Mouse (Mus musculus) lung, embryonic 16.5 days (tissue): ENCODE measurements around the gene Tex26. TPM values are rescaled to one million over a fixed set of nuclear protein-coding genes. Genes with fewer than 3 reads are reported as not detected.

Source experiments
- ATAC-seq: fragments of 200-750 bp; cut with Nextera tagmentation; 2 replicates; pipeline ENCODE4 v1.8.0; 2017; ENCODE audit warnings: low read depth, mild to moderate bottlenecking, moderate library complexity
- H3K27ac ChIP-seq: fragments of 300-500 bp; sonication (generic); 2 replicates; pipeline ENCODE4 v1.5.1; 2014; ENCODE audit warnings: mild to moderate bottlenecking, control low read depth, low read length
- H3K27me3 ChIP-seq: fragments of 300-500 bp; sonication (generic); 2 replicates; pipeline ENCODE4 v1.6.1; 2014; ENCODE audit warnings: low read depth, low read length, mixed read lengths; ENCODE audit not compliant: control insufficient read depth, insufficient read depth
- H3K36me3 ChIP-seq: fragments of 300-500 bp; sonication (generic); 2 replicates; pipeline ENCODE4 v1.6.1; 2014; ENCODE audit warnings: low read length; ENCODE audit not compliant: control insufficient read depth, insufficient read depth
- H3K4me1 ChIP-seq: fragments of 300-500 bp; sonication (generic); replicated peaks from 2 replicates; pipeline ENCODE4 v1.6.1; 2014; ENCODE audit warnings: low read length, mixed read lengths; ENCODE audit not compliant: control insufficient read depth, insufficient read depth
- H3K4me2 ChIP-seq: fragments of 300-500 bp; sonication (generic); 2 replicates; pipeline ENCODE4 v1.6.1; 2014; ENCODE audit warnings: low read depth, low read length, control low read depth
- H3K4me3 ChIP-seq: fragments of 300-500 bp; sonication (generic); 2 replicates; pipeline ENCODE4 v1.5.1; 2014; ENCODE audit warnings: mild to moderate bottlenecking, low read length, control low read depth
- H3K9ac ChIP-seq: fragments of 300-500 bp; sonication (generic); 2 replicates; pipeline ENCODE4 v1.6.1; 2014; ENCODE audit warnings: low read length, control low read depth
- H3K9me3 ChIP-seq: fragments of 300-500 bp; sonication (generic); 2 replicates; pipeline ENCODE4 v1.6.1; 2016; ENCODE audit warnings: low read length; ENCODE audit not compliant: control insufficient read depth
- WGBS: fragments of 180-500 bp; shearing (Covaris S2); extraction: QIAGEN DNeasy Blood & Tissue Kit; methylation state at CpG from one replicate; pipeline ENCODE4 v1.1.7; 2014; 5-methylcytosine and 5-hydroxymethylcytosine counted together
- polyA plus RNA-seq: library from polyadenylated mRNA; unstranded; fragments of >200 nt; fragmentation: Nextera tagmentation; extraction: Ambion mirVana; gene quantifications from 2 replicates; pipeline ENCODE4 v1.2.1, GENCODE M21; 2015

Gene Tex26
- polyA plus RNA-seq, 1 experiment from 2014 or later, result 1.9 TPM

- no peak overlapping the region for H3K4me2 ChIP-seq
- no peak overlapping the region for H3K4me3 ChIP-seq
- no peak overlapping the region for H3K9ac ChIP-seq
- H3K9me3 ChIP-seq, result no peaks in the 10 kb centered on the region
- WGBS, result 59% methylated on average over 11 of the region's 11 CpGs
- no peaks in the 10 kb centered on the region for H3K36me3 ChIP-seq
- no peak for ATAC-seq
- no peaks in the 10 kb centered on the region for H3K27me3 ChIP-seq
- H3K4me1 ChIP-seq, result no peaks in the 10 kb centered on the region
- no peak overlapping the region for H3K27ac ChIP-seq
Observed at GRCm38 (mm10) chr5:149489136-149489535, 49.7 kb downstream of the Tex26 start.

- no peak overlapping the region for H3K4me2 ChIP-seq
- no peak overlapping the region for H3K9ac ChIP-seq
- no peak overlapping the region for H3K27ac ChIP-seq
- WGBS, result 60% methylated on average over 15 of the region's 15 CpGs
- no peak for ATAC-seq
- H3K4me3 ChIP-seq, result no peak overlapping the region
- no peaks in the 10 kb centered on the region for H3K27me3 ChIP-seq
- no peaks in the 10 kb centered on the region for H3K36me3 ChIP-seq
- no peaks in the 10 kb centered on the region for H3K9me3 ChIP-seq
- no peaks in the 10 kb centered on the region for H3K4me1 ChIP-seq
Observed at GRCm38 (mm10) chr5:149490275-149490674, 50.8 kb downstream of the Tex26 start.

GRCm38 (mm10) chr5:149495655-149496054, 56.2 kb downstream of the Tex26 start:
- Histone ChIP-seq H3K9me3 (no peaks in the 10 kb centered on the region), H3K4me3 (no peak overlapping the region), H3K4me2 (no peak overlapping the region), H3K27me3 (no peaks in the 10 kb centered on the region), H3K27ac (no peak overlapping the region), H3K4me1 (no peaks in the 10 kb centered on the region), H3K9ac (no peak overlapping the region), H3K36me3 (no peaks in the 10 kb centered on the region)
- WGBS, result 58% methylated on average over 6 of the region's 6 CpGs
- no peak for ATAC-seq

DNA sequence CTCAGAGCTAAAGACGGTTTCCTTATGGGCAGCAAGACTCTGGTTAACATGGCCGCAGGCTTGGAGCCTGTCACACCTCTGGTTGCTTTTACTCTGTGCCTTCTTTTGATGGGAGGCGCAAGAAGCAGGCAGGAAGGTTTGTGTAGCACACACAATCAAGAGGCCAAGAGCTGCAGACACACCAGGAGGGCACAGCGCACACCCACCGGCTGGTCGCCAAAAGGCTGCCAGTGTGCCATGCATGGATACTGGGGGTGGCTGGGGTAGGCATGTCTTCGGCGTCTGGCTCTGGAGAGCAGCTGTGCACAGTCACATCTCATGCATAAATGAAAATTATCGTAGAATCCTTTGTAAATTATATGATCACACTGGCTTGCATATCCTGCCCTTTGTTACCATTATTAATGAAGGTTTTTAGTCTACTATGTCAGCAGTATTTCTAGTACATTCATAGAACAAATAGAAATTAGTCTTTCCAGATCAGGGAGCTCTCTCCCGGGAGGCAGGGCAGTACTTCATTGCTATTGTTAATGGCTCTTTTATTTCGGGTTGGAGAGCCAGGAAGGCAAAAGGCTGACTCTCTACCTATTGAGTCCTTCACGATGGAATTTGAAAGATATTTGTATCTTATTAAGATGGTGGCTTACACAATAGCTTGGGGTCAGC, 57.1 kb downstream of the Tex26 start:
- Histone ChIP-seq H3K27ac (no peak overlapping the region), H3K4me3 (no peak overlapping the region), H3K9ac (no peak overlapping the region), H3K4me1 (no peaks in the 10 kb centered on the region), H3K36me3 (no peaks in the 10 kb centered on the region), H3K4me2 (no peak overlapping the region), H3K9me3 (no peaks in the 10 kb centered on the region), H3K27me3 (no peaks in the 10 kb centered on the region)
- no peak for ATAC-seq
- 69% methylated on average over 12 of the region's 12 CpGs for WGBS

- WGBS, result 35% methylated on average over 4 of the region's 4 CpGs
Observed at GRCm38 (mm10) chr5:149499936-149500335, 60.5 kb downstream of the Tex26 start.

DNA sequence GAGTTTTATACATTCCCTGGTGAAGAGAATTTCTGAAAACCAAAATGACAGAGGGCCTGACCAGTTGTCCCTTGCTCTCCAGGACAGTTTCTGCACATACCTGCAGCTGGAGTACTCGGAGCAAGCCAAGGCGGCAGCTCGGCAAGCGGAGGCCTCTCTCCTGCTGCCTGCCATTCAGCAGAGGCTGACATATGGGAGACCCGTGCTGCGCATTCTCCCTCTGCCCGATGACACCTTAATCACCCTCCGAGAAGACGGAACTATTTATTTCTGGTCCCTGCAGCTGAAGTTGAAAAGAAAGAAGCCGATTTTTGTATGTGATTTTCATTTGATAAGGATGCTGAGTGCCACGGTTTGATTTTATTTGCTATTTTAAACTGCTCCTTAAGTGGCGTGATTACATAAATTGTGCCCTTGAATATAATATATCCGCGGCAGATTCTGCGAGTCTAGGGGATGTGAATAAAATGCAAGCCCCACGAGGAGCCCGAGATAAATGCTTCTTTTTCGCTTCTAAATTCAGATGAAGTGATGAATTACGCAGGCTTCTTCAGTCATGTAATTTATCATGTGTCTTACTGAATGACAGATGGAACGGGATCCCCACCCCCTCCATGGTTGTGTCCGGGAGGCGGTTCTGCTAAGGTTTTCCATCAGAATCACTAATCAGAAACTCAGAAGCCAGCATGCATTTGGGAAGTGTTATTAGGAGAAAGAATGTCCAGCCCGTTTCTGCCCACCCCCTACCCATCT, 64.1 kb downstream of the Tex26 start:
- Histone ChIP-seq H3K4me3 (no peak overlapping the region), H3K9ac (no peak overlapping the region), H3K4me2 (no peak overlapping the region), H3K36me3 (no peaks in the 10 kb centered on the region), H3K27ac (no peak overlapping the region), H3K9me3 (no peaks in the 10 kb centered on the region), H3K27me3 (no peaks in the 10 kb centered on the region), H3K4me1 (no peaks in the 10 kb centered on the region)
- 64% methylated on average over 23 of the region's 23 CpGs for WGBS
- ATAC-seq, result no peak

More at GRCm38 (mm10) chr5:149499936-149500335, 60.5 kb downstream of the Tex26 start:
- no peak for ATAC-seq
- Histone ChIP-seq H3K4me3 (no peak overlapping the region), H3K36me3 (no peaks in the 10 kb centered on the region), H3K9me3 (no peaks in the 10 kb centered on the region), H3K4me1 (no peaks in the 10 kb centered on the region), H3K4me2 (no peak overlapping the region), H3K9ac (no peak overlapping the region), H3K27me3 (no peaks in the 10 kb centered on the region), H3K27ac (no peak overlapping the region)

DNA sequence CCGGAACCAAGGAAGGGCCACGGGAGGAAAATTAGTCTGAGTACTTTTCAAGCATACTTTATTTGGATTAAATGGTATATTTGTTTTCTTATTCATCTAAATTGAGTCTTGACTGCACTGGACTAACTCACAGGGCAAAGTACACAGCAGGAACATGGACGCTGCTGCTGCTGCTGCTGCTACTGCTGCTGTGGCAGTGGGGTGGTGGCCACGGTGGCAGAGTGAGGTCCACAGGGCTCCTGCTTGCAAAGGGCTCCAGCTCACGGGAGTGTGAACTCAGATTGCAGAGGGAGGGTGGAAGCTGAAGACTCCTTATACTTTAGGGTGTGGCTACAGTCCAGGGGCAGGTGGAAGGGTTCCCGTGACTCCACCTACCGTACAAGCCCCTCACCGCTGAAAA, 65.5 kb downstream of the Tex26 start:
- H3K4me3 ChIP-seq, result no peak overlapping the region
- H3K27me3 ChIP-seq, result no peaks in the 10 kb centered on the region
- ATAC-seq, result peak; percentile 54; the same call in 1 of the 2 replicates
- WGBS, result 51% methylated on average over 8 of the region's 8 CpGs
- H3K4me1 ChIP-seq, result no peaks in the 10 kb centered on the region
- H3K4me2 ChIP-seq, result peak overlapping the region; percentile 0; the same call in 1 of the 2 replicates
- H3K9ac ChIP-seq, result no peak overlapping the region
- no peaks in the 10 kb centered on the region for H3K36me3 ChIP-seq
- H3K27ac ChIP-seq, result no peak overlapping the region
- no peaks in the 10 kb centered on the region for H3K9me3 ChIP-seq

DNA sequence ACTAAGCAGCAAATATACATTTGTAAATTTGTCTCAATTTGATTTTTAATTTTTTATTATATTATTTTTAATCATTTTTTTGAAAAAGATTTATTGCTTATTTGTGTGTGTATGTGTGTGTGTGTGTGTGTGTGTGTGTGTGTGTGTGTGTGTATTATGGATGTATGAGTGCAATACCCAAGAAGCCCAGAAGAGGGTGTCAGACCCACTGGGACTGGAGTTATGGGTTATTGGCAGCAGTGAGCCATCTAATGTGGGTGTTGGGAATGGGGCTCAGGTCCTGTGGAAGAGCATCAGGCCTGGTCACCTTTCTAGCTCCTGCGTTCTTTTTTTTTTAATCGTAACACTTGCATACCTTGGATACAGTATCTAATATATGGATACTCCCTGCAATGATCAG, 66.6 kb downstream of the Tex26 start:
- H3K36me3 ChIP-seq, result no peaks in the 10 kb centered on the region
- no peak for ATAC-seq
- no peak overlapping the region for H3K4me2 ChIP-seq
- H3K27ac ChIP-seq, result no peak overlapping the region
- no peaks in the 10 kb centered on the region for H3K4me1 ChIP-seq
- 96% methylated on average over 2 of the region's 2 CpGs for WGBS
- no peaks in the 10 kb centered on the region for H3K27me3 ChIP-seq
- no peak overlapping the region for H3K9ac ChIP-seq
- no peaks in the 10 kb centered on the region for H3K9me3 ChIP-seq
- H3K4me3 ChIP-seq, result no peak overlapping the region

GRCm38 (mm10) chr5:149508094-149509029, 68.9 kb downstream of the Tex26 start:
- ATAC-seq, result peak; percentile 41
- Histone ChIP-seq H3K4me3 (no peak overlapping the region), H3K27me3 (no peaks in the 10 kb centered on the region), H3K4me1 (peaks cover 2% of the 10 kb centered on the region), H3K27ac (no peak overlapping the region), H3K9ac (no peak overlapping the region), H3K9me3 (no peaks in the 10 kb centered on the region), H3K36me3 (no peaks in the 10 kb centered on the region), H3K4me2 (no peak overlapping the region)
- WGBS, result 67% methylated on average over 20 of the region's 20 CpGs
